8 mouse cellular contexts compared by ENCODE assay signal in the genomic region with DNA sequence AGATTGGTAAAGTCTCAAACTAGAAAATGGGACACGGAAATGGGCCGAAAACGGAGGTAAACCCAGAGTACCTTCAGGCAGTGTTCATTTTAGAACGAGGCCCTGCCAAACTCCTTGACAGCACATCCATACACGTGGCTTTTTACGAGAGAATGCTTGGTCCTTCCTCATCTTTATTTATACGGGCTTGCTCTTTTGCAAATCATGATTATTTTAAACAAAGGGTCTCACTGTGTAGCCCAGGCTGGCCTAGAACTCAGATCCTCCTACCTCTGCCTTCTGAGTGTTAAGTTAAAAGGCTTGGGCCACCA. TPM values are rescaled to one million over a fixed set of nuclear protein-coding genes. Genes with fewer than 3 reads are reported as not detected.
DNase-seq lines count a peak whose midpoint lies in the region; ATAC-seq and TF ChIP-seq lines count a peak whose summit lies in the region.

No protein-coding gene starts in this region.

- H3K4me3 ChIP-seq in heart, embryonic 12.5 days, result peak overlapping the region; percentile 79
- peak overlapping the region; percentile 59 to 97 (median 91) for H3K4me3 ChIP-seq in CH12.LX (replicated peaks in 1 of 3; ENCODE audit: low read depth in 2 of 3, low read length in 2 of 3, poor library complexity in 1 of 3)
- peak overlapping the region; percentile 88 for H3K4me3 ChIP-seq in forebrain, embryonic 13.5 days
- H3K4me3 ChIP-seq in liver, embryonic 14.5 days (ENCODE audit: insufficient read depth in 1 of 2, low read depth in 2 of 2, low read length in 2 of 2), result peak overlapping the region; percentile 89 to 92

- no peak for DNase-seq in heart, postnatal 25 days (ENCODE audit: low spot score)
- no peak for DNase-seq in CH12.LX (ENCODE audit: extremely low read depth)
- no peak for DNase-seq in liver, embryonic 14.5 days (ENCODE audit: low read depth in 3 of 3, low spot score in 3 of 3)
- DNase-seq in retina, embryonic 14.5 days (ENCODE audit: low spot score), result no peak
- no peak for DNase-seq in retina, postnatal 1 day

- peaks cover 45% of the 10 kb centered on the region for H3K79me2 ChIP-seq in CH12.LX (replicated peaks; ENCODE audit: control insufficient read depth, extremely low read depth, insufficient read depth, poor library complexity, severe bottlenecking)

- in situ Hi-C loops in CH12.LX (cut with MboI; ENCODE audit: low pct_ligation_motif_present, low pct_unique_long_range_greater_than_20kb, low sequenced_read_pairs), result no loop called here

- no peak for TF ChIP-seq RAD21 in CH12.LX (IDR thresholded peaks at IDR 0.05; ENCODE audit: low read depth, low read length)

- H3K9me3 ChIP-seq in heart, embryonic 12.5 days (replicated peaks), result no peaks in the 10 kb centered on the region
- H3K9me3 ChIP-seq in CH12.LX (replicated peaks; ENCODE audit: low read length), result no peaks in the 10 kb centered on the region
- no peaks in the 10 kb centered on the region for H3K9me3 ChIP-seq in forebrain, embryonic 13.5 days (replicated peaks)
- H3K9me3 ChIP-seq in liver, embryonic 14.5 days (ENCODE audit: control insufficient read depth, low read length), result no peaks in the 10 kb centered on the region

- TF ChIP-seq EP300 in CH12.LX (IDR thresholded peaks at IDR 0.05; ENCODE audit: low read length), result no peak
- TF ChIP-seq EP300 in liver, embryonic 14.5 days (IDR thresholded peaks at IDR 0.05; ENCODE audit: low read depth), result no peak

- peaks cover 39% of the 10 kb centered on the region for H3K36me3 ChIP-seq in heart, embryonic 12.5 days
- peaks cover 32 to 44% of the 10 kb centered on the region in 2 experiments for H3K36me3 ChIP-seq in CH12.LX (replicated peaks in 1 of 2; ENCODE audit: control insufficient read depth in 1 of 2, insufficient read depth in 1 of 2, low read length in 1 of 2)
- H3K36me3 ChIP-seq in forebrain, embryonic 13.5 days (ENCODE audit: poor library complexity, severe bottlenecking), result peaks cover 38% of the 10 kb centered on the region
- peaks cover 39% of the 10 kb centered on the region for H3K36me3 ChIP-seq in liver, embryonic 14.5 days (replicated peaks; ENCODE audit: control insufficient read depth, insufficient read depth, low read depth)

- peak overlapping the region; percentile 96 for H3K4me2 ChIP-seq in heart, embryonic 12.5 days
- peak overlapping the region; percentile 96 for H3K4me2 ChIP-seq in CH12.LX (ENCODE audit: insufficient read depth, low read depth, poor library complexity, severe bottlenecking)
- peak overlapping the region; percentile 83 for H3K4me2 ChIP-seq in forebrain, embryonic 13.5 days
- peak overlapping the region; percentile 73 for H3K4me2 ChIP-seq in liver, embryonic 14.5 days (ENCODE audit: low read depth)

- WGBS in heart, embryonic 12.5 days, result 1% methylated on average over 7 of the region's 7 CpGs
- under 1% methylated on average over 7 of the region's 7 CpGs for WGBS in forebrain, embryonic 13.5 days
- 0% methylated on average over 7 of the region's 7 CpGs for WGBS in liver, embryonic 14.5 days (ENCODE audit: insufficient replicate concordance)

- intact Hi-C loops in heart, postnatal 25 days (cut with DNase I), result no loop called here

- TF ChIP-seq POLR2A in CH12.LX (IDR thresholded peaks at IDR 0.05; ENCODE audit: low read depth, low read length), result no peak

- no peak for ATAC-seq in heart, embryonic 12.5 days (ENCODE audit: insufficient number of reproducible peaks, low FRiP score)
- no peak for ATAC-seq in forebrain, embryonic 13.5 days
- ATAC-seq in liver, embryonic 14.5 days (ENCODE audit: insufficient read depth), result no peak
- ATAC-seq in megakaryocyte progenitor cell, adult 5-6 weeks (replicated peaks; ENCODE audit: poor library complexity), result no peak

- H3K27ac ChIP-seq in heart, embryonic 12.5 days (ENCODE audit: poor library complexity, severe bottlenecking), result peak overlapping the region; percentile 83
- peak overlapping the region; percentile 28 for H3K27ac ChIP-seq in CH12.LX (ENCODE audit: insufficient read depth, low read depth)
- H3K27ac ChIP-seq in forebrain, embryonic 13.5 days, result peak overlapping the region; percentile 82
- H3K27ac ChIP-seq in liver, embryonic 14.5 days, result peak overlapping the region; percentile 46

- TF ChIP-seq CTCF in CH12.LX (conservative IDR thresholded peaks at IDR 0.05 in 1 of 2, IDR thresholded peaks at IDR 0.05 in 1 of 2; ENCODE audit: low read depth in 2 of 2, low read length in 2 of 2), result no peak
- TF ChIP-seq CTCF in liver, embryonic 14.5 days (IDR thresholded peaks at IDR 0.05; ENCODE audit: low read depth), result no peak

- no peaks in the 10 kb centered on the region for H3K27me3 ChIP-seq in heart, embryonic 12.5 days (replicated peaks)
- no peaks in the 10 kb centered on the region for H3K27me3 ChIP-seq in CH12.LX (replicated peaks)
- H3K27me3 ChIP-seq in forebrain, embryonic 13.5 days, result no peaks in the 10 kb centered on the region
- no peaks in the 10 kb centered on the region for H3K27me3 ChIP-seq in liver, embryonic 14.5 days (ENCODE audit: control insufficient read depth, insufficient read depth, low read length)

- peaks cover 12% of the 10 kb centered on the region for H3K4me1 ChIP-seq in heart, embryonic 12.5 days (replicated peaks)
- peaks cover 5 to 49% of the 10 kb centered on the region in 2 experiments; a peak in 3 of 4 replicates for H3K4me1 ChIP-seq in CH12.LX (ENCODE audit: control insufficient read depth in 1 of 2, insufficient read depth in 2 of 2)
- H3K4me1 ChIP-seq in forebrain, embryonic 13.5 days, result peaks cover 21% of the 10 kb centered on the region
- H3K4me1 ChIP-seq in liver, embryonic 14.5 days (replicated peaks; ENCODE audit: control insufficient read depth in 2 of 2, insufficient read depth in 2 of 2, low read length in 1 of 2), result peaks cover 0 to 8% of the 10 kb centered on the region in 2 experiments; a peak in 3 of 4 replicates

- dilution Hi-C loops in CH12.LX (cut with MboI; ENCODE audit: extremely low pct_ligation_motif_present, extremely low pct_unique_long_range_greater_than_20kb, low sequenced_read_pairs), result no loop called here

- peak overlapping the region; percentile 84 for H3K9ac ChIP-seq in heart, embryonic 12.5 days
- H3K9ac ChIP-seq in CH12.LX (ENCODE audit: insufficient read depth, low read depth), result peak overlapping the region; percentile 70
- H3K9ac ChIP-seq in forebrain, embryonic 13.5 days, result peak overlapping the region; percentile 77
- peak overlapping the region; percentile 90 for H3K9ac ChIP-seq in liver, embryonic 14.5 days (replicated peaks)

TF ChIP-seq in CH12.LX, 34 proteins besides CTCF, POLR2A, EP300 and RAD21 (continues in another document):
- TF ChIP-seq CHD1 (IDR thresholded peaks at IDR 0.05; ENCODE audit: low read depth, low read length), result peak; percentile 15; the same call in 1 of the 2 replicates
- peak; percentile 29; the same call in 1 of the 2 replicates for TF ChIP-seq MYC (IDR thresholded peaks at IDR 0.05; ENCODE audit: low read depth, low read length)
- TF ChIP-seq UBTF (IDR thresholded peaks at IDR 0.05; ENCODE audit: low read depth, low read length), result no peak
- TF ChIP-seq MAZ (IDR thresholded peaks at IDR 0.05; ENCODE audit: low read depth, low read length), result no peak

RNA-seq across cellular contexts. Expression of a gene that starts 0.6 kb away (rescaled TPM):
- polyA plus RNA-seq in heart, embryonic 12.5 days (2016; fragmentation: Nextera tagmentation; extraction: Ambion mirVana), result 31.6 and 33.5 TPM in 2 replicates
- 10 to 100 TPM; 15.6 to 17.0 TPM for total RNA-seq in heart, postnatal 25 days (2021)
- total RNA-seq in CH12.LX (2012; rRNA removed), result 85.2 and 127 TPM in 2 replicates
- total RNA-seq in CH12.LX (2014; rRNA removed), result 101 and 105 TPM in 2 replicates
- polyA plus RNA-seq in CH12.LX (2012; ENCODE audit: insufficient read length, low read depth), result 149 and 162 TPM in 2 replicates
- polyA plus RNA-seq in forebrain, embryonic 13.5 days (2015; fragmentation: Nextera tagmentation; extraction: Ambion mirVana), result 33.3 and 39.1 TPM in 2 replicates
- polyA plus RNA-seq in liver, embryonic 14.5 days (2012; rRNA removed), result 13.4 and 17.9 TPM in 2 replicates
- polyA plus RNA-seq in liver, embryonic 14.5 days (2014; fragmentation: Nextera tagmentation; extraction: Ambion mirVana), result 26.3 and 29.4 TPM in 2 replicates
- 43.2 and 50.0 TPM in 2 replicates for total RNA-seq in megakaryocyte progenitor cell, adult 5-6 weeks (2015)
- 67.8 and 96.1 TPM in 2 replicates for total RNA-seq in megakaryocyte progenitor cell, adult 5-6 weeks (2017)

RNA-seq across cellular contexts. Expression of a gene that starts 1.6 kb away (rescaled TPM):
- polyA plus RNA-seq in heart, embryonic 12.5 days (2016; fragmentation: Nextera tagmentation; extraction: Ambion mirVana), result 6.5 and 6.6 TPM in 2 replicates
- total RNA-seq in heart, postnatal 25 days (2021), result 1 to 10 TPM; 4.8 to 6.7 TPM
- total RNA-seq in CH12.LX (2012; rRNA removed) (2.4 and 3.8 TPM in 2 replicates), CH12.LX (2014; rRNA removed) (0.75 and 0.93 TPM in 2 replicates)
- 3.1 and 3.8 TPM in 2 replicates for polyA plus RNA-seq in CH12.LX (2012; ENCODE audit: insufficient read length, low read depth)
- 9.7 and 10.5 TPM in 2 replicates for polyA plus RNA-seq in forebrain, embryonic 13.5 days (2015; fragmentation: Nextera tagmentation; extraction: Ambion mirVana)
- 2.6 and 2.7 TPM in 2 replicates for polyA plus RNA-seq in liver, embryonic 14.5 days (2012; rRNA removed)
- 1.1 and 1.3 TPM in 2 replicates for polyA plus RNA-seq in liver, embryonic 14.5 days (2014; fragmentation: Nextera tagmentation; extraction: Ambion mirVana)
- 4.1 and 4.5 TPM in 2 replicates for total RNA-seq in megakaryocyte progenitor cell, adult 5-6 weeks (2015)
- total RNA-seq in megakaryocyte progenitor cell, adult 5-6 weeks (2017), result 3.7 and 6.9 TPM in 2 replicates

RNA-seq across cellular contexts. Expression of a gene that starts 27.2 kb away (rescaled TPM):
- 13.4 and 14.7 TPM in 2 replicates for polyA plus RNA-seq in heart, embryonic 12.5 days (2016; fragmentation: Nextera tagmentation; extraction: Ambion mirVana)
- 10 to 100 TPM; 16.0 to 17.5 TPM for total RNA-seq in heart, postnatal 25 days (2021)
- total RNA-seq in CH12.LX (2012; rRNA removed) (12.0 and 12.1 TPM in 2 replicates), CH12.LX (2014; rRNA removed) (8.0 and 9.0 TPM in 2 replicates)
- 14.8 and 18.5 TPM in 2 replicates for polyA plus RNA-seq in CH12.LX (2012; ENCODE audit: insufficient read length, low read depth)
- polyA plus RNA-seq in forebrain, embryonic 13.5 days (2015; fragmentation: Nextera tagmentation; extraction: Ambion mirVana), result 18.3 and 20.0 TPM in 2 replicates
- 5.9 TPM in 2 replicates for polyA plus RNA-seq in liver, embryonic 14.5 days (2012; rRNA removed)
- polyA plus RNA-seq in liver, embryonic 14.5 days (2014; fragmentation: Nextera tagmentation; extraction: Ambion mirVana), result 3.2 and 3.4 TPM in 2 replicates
- 15.3 and 23.1 TPM in 2 replicates for total RNA-seq in megakaryocyte progenitor cell, adult 5-6 weeks (2015)
- 29.5 and 32.7 TPM in 2 replicates for total RNA-seq in megakaryocyte progenitor cell, adult 5-6 weeks (2017)

RNA-seq across cellular contexts. Expression of a gene that starts 27.3 kb away (rescaled TPM):
- polyA plus RNA-seq in heart, embryonic 12.5 days (2016; fragmentation: Nextera tagmentation; extraction: Ambion mirVana), result 21.1 and 21.5 TPM in 2 replicates
- total RNA-seq in heart, postnatal 25 days (2021), result 10 to 100 TPM; 28.9 to 31.3 TPM
- total RNA-seq in CH12.LX (2012; rRNA removed) (4.0 and 5.9 TPM in 2 replicates), CH12.LX (2014; rRNA removed) (5.7 and 6.7 TPM in 2 replicates)
- 5.7 and 7.6 TPM in 2 replicates for polyA plus RNA-seq in CH12.LX (2012; ENCODE audit: insufficient read length, low read depth)
- polyA plus RNA-seq in forebrain, embryonic 13.5 days (2015; fragmentation: Nextera tagmentation; extraction: Ambion mirVana), result 30.5 and 35.7 TPM in 2 replicates
- 1.3 and 1.9 TPM in 2 replicates for polyA plus RNA-seq in liver, embryonic 14.5 days (2012; rRNA removed)
- 4.6 and 5.3 TPM in 2 replicates for polyA plus RNA-seq in liver, embryonic 14.5 days (2014; fragmentation: Nextera tagmentation; extraction: Ambion mirVana)
- total RNA-seq in megakaryocyte progenitor cell, adult 5-6 weeks (2015), result 5.8 and 6.3 TPM in 2 replicates
- total RNA-seq in megakaryocyte progenitor cell, adult 5-6 weeks (2017), result 4.4 and 6.1 TPM in 2 replicates

Comparison
In these comparisons a context has a peak if more than half of its experiments do, and no peak if none do; other contexts are left out.
1. H3K27ac ChIP-seq: peak in every context shown above with its lines; median percentile 83 in heart, embryonic 12.5 days; 82 in forebrain, embryonic 13.5 days; 46 in liver, embryonic 14.5 days; 28 in CH12.LX.